ENCODE assay signal across 8 mouse cellular contexts in genomic region chr17:36031583-36032331, GRCm38 (mm10). TPM values are rescaled to one million over a fixed set of nuclear protein-coding genes. Genes with fewer than 3 reads are reported as not detected.
DNase-seq lines count a peak whose midpoint lies in the region; ATAC-seq and TF ChIP-seq lines count a peak whose summit lies in the region.
"Not testable (repeated sequence)": the region's sequence is repeated elsewhere in the genome, so short reads cannot be mapped to it uniquely, and the experiment has no call there.

No protein-coding gene starts in this region.

- not testable (repeated sequence) for H3K9me3 ChIP-seq in embryonic facial prominence, embryonic 10.5 days; intestine, postnatal 0 days (ENCODE audit: control insufficient read depth); limb, embryonic 11.5 days (ENCODE audit: control insufficient read depth, low read length); megakaryocyte, embryonic 14.5 days

- peak; percentile 73 for DNase-seq in adrenal gland, adult 2 months
- peak; percentile 32 for DNase-seq in embryonic facial prominence, embryonic 10.5 days (ENCODE audit: low spot score)
- peak; percentile 71 to 76 for DNase-seq in heart, adult 9 months (ENCODE audit: low spot score in 2 of 2)
- peak; percentile 46 for DNase-seq in limb, embryonic 11.5 days (ENCODE audit: low spot score)
- peak; percentile 14 for DNase-seq in retina, postnatal 7 days (ENCODE audit: low read depth, low spot score)
- peak; percentile 48 for DNase-seq in urinary bladder, adult 2 months (ENCODE audit: low spot score)

- peak; percentile 68 for TF ChIP-seq CTCF in intestine, postnatal 0 days (IDR thresholded peaks at IDR 0.05; ENCODE audit: low read depth)

- ATAC-seq in intestine, postnatal 0 days, result peak; percentile 62
- ATAC-seq in limb, embryonic 11.5 days (ENCODE audit: insufficient number of reproducible peaks, low FRiP score, low TSS enrichment, low read depth), result peak; percentile 41; the same call in 1 of the 2 replicates

- H3K9ac ChIP-seq in intestine, postnatal 0 days (ENCODE audit: low read depth, low read length), result peak overlapping the region; percentile 46; the same call in 1 of the 2 replicates
- peak overlapping the region; percentile 17; the same call in 1 of the 2 replicates for H3K9ac ChIP-seq in limb, embryonic 11.5 days (ENCODE audit: low read length)

- not testable (repeated sequence) for H3K4me1 ChIP-seq in embryonic facial prominence, embryonic 10.5 days; intestine, postnatal 0 days (replicated peaks; ENCODE audit: control insufficient read depth, insufficient read depth, low read length); limb, embryonic 11.5 days (ENCODE audit: control insufficient read depth, insufficient read depth, low read length)
- H3K4me1 ChIP-seq in megakaryocyte, embryonic 14.5 days, result peaks cover 33% of the 10 kb centered on the region

- peaks cover 25% of the 10 kb centered on the region for H3K27me3 ChIP-seq in embryonic facial prominence, embryonic 10.5 days (replicated peaks; ENCODE audit: low read depth, poor library complexity, severe bottlenecking)
- not testable (repeated sequence) for H3K27me3 ChIP-seq in intestine, postnatal 0 days (replicated peaks; ENCODE audit: control insufficient read depth, insufficient read depth, low read length); limb, embryonic 11.5 days (ENCODE audit: control insufficient read depth, insufficient read depth, low read length); megakaryocyte, embryonic 14.5 days (replicated peaks)

- H3K4me3 ChIP-seq in embryonic facial prominence, embryonic 10.5 days, result peak overlapping the region; percentile 61
- peak overlapping the region; percentile 59 for H3K4me3 ChIP-seq in intestine, postnatal 0 days (ENCODE audit: low read depth, low read length)
- H3K4me3 ChIP-seq in limb, embryonic 11.5 days (ENCODE audit: low read depth, low read length), result peak overlapping the region; percentile 33
- H3K4me3 ChIP-seq in megakaryocyte, embryonic 14.5 days (replicated peaks), result peak overlapping the region; percentile 92

- not testable (repeated sequence) for H3K36me3 ChIP-seq in embryonic facial prominence, embryonic 10.5 days (replicated peaks); intestine, postnatal 0 days (ENCODE audit: control insufficient read depth, insufficient read depth); limb, embryonic 11.5 days (ENCODE audit: control insufficient read depth, insufficient read depth, low read length)
- H3K36me3 ChIP-seq in megakaryocyte, embryonic 14.5 days (replicated peaks; ENCODE audit: low read length), result peaks cover 19% of the 10 kb centered on the region

- peak overlapping the region; percentile 57; the same call in 1 of the 2 replicates for H3K27ac ChIP-seq in embryonic facial prominence, embryonic 10.5 days (replicated peaks)
- peak overlapping the region; percentile 77 for H3K27ac ChIP-seq in intestine, postnatal 0 days (ENCODE audit: low read depth, low read length)
- H3K27ac ChIP-seq in limb, embryonic 11.5 days (replicated peaks; ENCODE audit: low read depth, low read length), result not testable (repeated sequence)

- 1% methylated on average over 40 of the region's 40 CpGs for WGBS in embryonic facial prominence, embryonic 10.5 days
- WGBS in intestine, postnatal 0 days, result 4% methylated on average over 40 of the region's 40 CpGs
- 3% methylated on average over 40 of the region's 40 CpGs for WGBS in limb, embryonic 11.5 days

- H3K4me2 ChIP-seq in intestine, postnatal 0 days (replicated peaks; ENCODE audit: low read depth), result peak overlapping the region; percentile 89
- peak overlapping the region; percentile 67 for H3K4me2 ChIP-seq in limb, embryonic 11.5 days (ENCODE audit: low read depth, severe bottlenecking)

RNA-seq across cellular contexts. Expression of gene H2-T23, which starts 0.9 kb away (rescaled TPM):
- total RNA-seq in adrenal gland, adult 2 months (2021), result 10 to 100 TPM; 49.7 to 65.2 TPM
- 156 and 162 TPM in 2 replicates for polyA plus RNA-seq in adrenal gland, adult 2 months (2012; rRNA removed)
- polyA plus RNA-seq in embryonic facial prominence, embryonic 10.5 days (2016; fragmentation: Nextera tagmentation; extraction: Ambion mirVana), result 1.8 and 2.3 TPM in 2 replicates
- polyA plus RNA-seq in intestine, postnatal 0 days (2015; fragmentation: Nextera tagmentation; extraction: Ambion mirVana), result 68.3 and 71.7 TPM in 2 replicates
- polyA plus RNA-seq in limb, embryonic 11.5 days (2014; fragmentation: Nextera tagmentation; extraction: Ambion mirVana), result 2.5 and 2.6 TPM in 2 replicates
- polyA plus RNA-seq in megakaryocyte, embryonic 14.5 days (2012; ENCODE audit: insufficient read depth, low replicate concordance), result 13.8 and 44.0 TPM in 2 replicates
- polyA plus RNA-seq in urinary bladder, adult 2 months (2012; rRNA removed), result 189 and 190 TPM in 2 replicates

RNA-seq across cellular contexts. Expression of gene H2-T22, which starts 10.8 kb away (rescaled TPM):
- 10 to 100 TPM; 32.2 to 42.9 TPM for total RNA-seq in adrenal gland, adult 2 months (2021)
- 34.7 and 38.6 TPM in 2 replicates for polyA plus RNA-seq in adrenal gland, adult 2 months (2012; rRNA removed)
- 7.4 and 9.0 TPM in 2 replicates for polyA plus RNA-seq in embryonic facial prominence, embryonic 10.5 days (2016; fragmentation: Nextera tagmentation; extraction: Ambion mirVana)
- polyA plus RNA-seq in intestine, postnatal 0 days (2015; fragmentation: Nextera tagmentation; extraction: Ambion mirVana), result 19.5 and 21.2 TPM in 2 replicates
- polyA plus RNA-seq in limb, embryonic 11.5 days (2014; fragmentation: Nextera tagmentation; extraction: Ambion mirVana), result 10.2 and 13.7 TPM in 2 replicates
- polyA plus RNA-seq in megakaryocyte, embryonic 14.5 days (2012; ENCODE audit: insufficient read depth, low replicate concordance), result 6.2 TPM in 1 of 2 replicates, not detected in the other
- 66.8 and 76.7 TPM in 2 replicates for polyA plus RNA-seq in urinary bladder, adult 2 months (2012; rRNA removed)

RNA-seq across cellular contexts. Expression of gene Gm6034, which starts 11.0 kb away (rescaled TPM):
- total RNA-seq in adrenal gland, adult 2 months (2021), result under 1 TPM in 1 of 2 experiments, not detected in 1; 0.23 TPM
- polyA plus RNA-seq in adrenal gland, adult 2 months (2012; rRNA removed), result 0.10 and 0.50 TPM in 2 replicates
- polyA plus RNA-seq in embryonic facial prominence, embryonic 10.5 days (2016; fragmentation: Nextera tagmentation; extraction: Ambion mirVana), result not detected in 2 replicates
- 2.8 and 3.1 TPM in 2 replicates for polyA plus RNA-seq in intestine, postnatal 0 days (2015; fragmentation: Nextera tagmentation; extraction: Ambion mirVana)
- polyA plus RNA-seq in limb, embryonic 11.5 days (2014; fragmentation: Nextera tagmentation; extraction: Ambion mirVana), result not detected in 2 replicates
- polyA plus RNA-seq in megakaryocyte, embryonic 14.5 days (2012; ENCODE audit: insufficient read depth, low replicate concordance), result 0.25 TPM in 1 of 2 replicates, not detected in the other
- polyA plus RNA-seq in urinary bladder, adult 2 months (2012; rRNA removed), result 0.06 TPM in 1 of 2 replicates, not detected in the other

RNA-seq across cellular contexts. Expression of gene H2-T24, which starts 11.4 kb away (rescaled TPM):
- total RNA-seq in adrenal gland, adult 2 months (2021), result 1 to 10 TPM; 6.6 to 8.2 TPM
- 3.6 and 3.7 TPM in 2 replicates for polyA plus RNA-seq in adrenal gland, adult 2 months (2012; rRNA removed)
- 4.8 and 5.0 TPM in 2 replicates for polyA plus RNA-seq in embryonic facial prominence, embryonic 10.5 days (2016; fragmentation: Nextera tagmentation; extraction: Ambion mirVana)
- polyA plus RNA-seq in intestine, postnatal 0 days (2015; fragmentation: Nextera tagmentation; extraction: Ambion mirVana), result 1.4 and 1.5 TPM in 2 replicates
- 2.3 and 2.6 TPM in 2 replicates for polyA plus RNA-seq in limb, embryonic 11.5 days (2014; fragmentation: Nextera tagmentation; extraction: Ambion mirVana)
- 3.9 TPM in 1 of 2 replicates, not detected in the other for polyA plus RNA-seq in megakaryocyte, embryonic 14.5 days (2012; ENCODE audit: insufficient read depth, low replicate concordance)
- polyA plus RNA-seq in urinary bladder, adult 2 months (2012; rRNA removed), result 1.5 and 2.0 TPM in 2 replicates

RNA-seq across cellular contexts. Expression of gene Gm11127, which starts 26.4 kb away (rescaled TPM):
- 1 to 10 TPM; 4.4 to 8.2 TPM for total RNA-seq in adrenal gland, adult 2 months (2021)
- not detected in 2 replicates for polyA plus RNA-seq in adrenal gland, adult 2 months (2012; rRNA removed)
- not detected in 2 replicates for polyA plus RNA-seq in embryonic facial prominence, embryonic 10.5 days (2016; fragmentation: Nextera tagmentation; extraction: Ambion mirVana)
- polyA plus RNA-seq in intestine, postnatal 0 days (2015; fragmentation: Nextera tagmentation; extraction: Ambion mirVana), result 84.2 and 86.5 TPM in 2 replicates
- not detected in 2 replicates for polyA plus RNA-seq in limb, embryonic 11.5 days (2014; fragmentation: Nextera tagmentation; extraction: Ambion mirVana)
- 20.5 TPM in 1 of 2 replicates, not detected in the other for polyA plus RNA-seq in megakaryocyte, embryonic 14.5 days (2012; ENCODE audit: insufficient read depth, low replicate concordance)
- polyA plus RNA-seq in urinary bladder, adult 2 months (2012; rRNA removed), result 0.09 and 0.14 TPM in 2 replicates

Comparison
In these comparisons a context has a peak if more than half of its experiments do, and no peak if none do; other contexts are left out.
1. DNase-seq: peak in every context shown above with its lines; median percentile 74 in heart, adult 9 months; 73 in adrenal gland, adult 2 months; 48 in urinary bladder, adult 2 months; 46 in limb, embryonic 11.5 days; 32 in embryonic facial prominence, embryonic 10.5 days; 14 in retina, postnatal 7 days.
2. H3K4me3 ChIP-seq: peak in every context shown above with its lines; median percentile 92 in megakaryocyte, embryonic 14.5 days; 61 in embryonic facial prominence, embryonic 10.5 days; 59 in intestine, postnatal 0 days; 33 in limb, embryonic 11.5 days.